Mouse (Mus musculus) urinary bladder, postnatal 10 days (tissue): ENCODE data around the gene Lipi.

Source experiments
- DNase-seq: peaks from one replicate; pipeline ENCODE4 v3.0.0; 2022; ENCODE audit warnings: low spot score

The Lipi gene

DNA sequence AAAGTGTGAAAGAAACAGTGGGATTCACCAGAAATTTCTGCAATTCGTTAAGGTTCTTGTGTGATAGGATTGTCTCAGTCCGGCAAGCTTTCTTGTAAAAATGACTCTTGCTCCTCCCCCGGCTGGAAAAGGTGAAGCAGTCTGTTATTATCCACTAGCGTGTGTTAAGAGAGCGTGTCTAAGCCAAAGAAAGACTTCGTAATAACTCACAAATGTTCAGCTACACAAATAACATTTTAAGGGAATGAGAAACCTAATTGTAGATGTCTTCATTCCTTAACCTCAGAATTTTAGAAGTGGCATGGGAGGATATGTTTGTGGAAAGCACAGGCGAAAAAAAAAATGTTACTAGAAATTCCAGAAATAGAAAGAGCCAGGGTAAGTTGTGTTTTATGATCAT, at the start of gene Lipi:
Gene Lipi (minus strand): TSS at position 101 of the 400 bp plus-strand sequence.
- DNase-seq: no peak

DNA sequence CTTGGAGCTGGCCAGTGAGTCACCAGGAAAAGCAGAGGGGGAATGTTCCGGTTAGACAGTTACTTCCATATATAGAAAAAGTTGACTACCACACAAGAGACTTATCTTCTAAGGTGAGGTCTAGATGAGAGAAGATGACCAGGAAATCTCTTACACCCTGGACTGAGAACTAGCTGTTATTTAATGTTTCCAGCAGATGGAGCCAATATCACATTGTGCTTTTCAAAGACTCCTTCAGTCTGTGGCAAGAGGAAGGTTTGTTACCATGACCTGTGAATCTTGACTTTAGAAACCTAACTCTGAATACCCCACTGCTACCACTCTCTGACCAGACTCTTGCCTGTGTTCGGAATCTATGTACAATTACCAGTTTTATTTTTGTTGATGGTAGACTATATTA, 42.0 kb upstream of the Lipi start:
- DNase-seq: no peak

DNA sequence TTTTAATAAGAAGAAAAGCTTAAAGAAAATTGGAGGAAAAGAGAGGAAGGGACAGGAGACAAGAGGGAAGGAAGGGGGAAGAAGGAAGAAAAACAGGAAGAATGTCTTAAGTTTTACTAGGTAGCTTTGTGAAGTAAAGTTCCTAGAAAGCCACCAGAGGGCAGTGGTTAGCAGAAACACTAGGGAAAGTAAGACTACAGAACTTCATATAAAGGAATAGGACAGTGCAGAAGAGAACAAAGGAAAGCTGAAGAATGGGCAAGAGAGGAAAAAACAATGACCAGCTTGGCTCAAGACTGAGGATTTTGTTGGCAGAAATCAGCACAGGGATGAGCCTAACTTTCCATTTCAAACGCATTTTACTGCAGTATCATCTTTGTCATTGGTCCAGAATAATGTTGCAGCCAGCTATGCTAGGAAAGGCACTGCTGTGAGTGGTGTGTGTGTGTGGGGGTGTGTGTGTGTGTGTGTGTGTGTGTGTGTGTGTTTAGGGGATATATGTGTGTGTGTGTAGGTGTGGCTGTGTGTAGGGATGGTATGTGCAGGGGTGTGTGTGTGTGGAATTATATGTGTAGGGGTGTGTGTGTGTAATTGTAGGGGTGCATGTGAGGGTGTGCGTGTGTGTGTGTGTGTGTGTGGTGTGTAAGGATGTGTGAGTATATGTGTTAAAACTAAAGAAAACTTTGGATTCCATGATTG, 31.9 kb upstream of the Lipi start:
- DNase-seq: no peak

DNA sequence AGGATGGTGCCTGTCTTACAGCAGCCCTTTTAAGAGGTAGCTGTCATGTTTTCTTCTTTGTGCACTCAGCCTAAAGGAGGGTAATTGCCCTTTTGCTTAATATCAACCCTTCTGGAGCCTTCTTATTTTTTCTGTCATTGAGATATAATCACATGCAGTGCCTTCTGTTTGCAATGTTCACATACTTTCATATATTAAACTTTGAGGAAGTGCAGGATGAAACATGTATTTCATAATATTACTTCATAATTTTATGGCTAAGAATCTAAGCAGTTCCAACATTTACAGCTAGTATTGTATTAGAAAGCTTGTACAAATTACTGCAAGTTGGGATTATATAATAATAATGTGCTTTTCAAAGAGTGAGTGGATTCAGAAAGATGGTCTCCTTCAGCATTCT, 26.7 kb upstream of the Lipi start:
- DNase-seq: no peak

DNA sequence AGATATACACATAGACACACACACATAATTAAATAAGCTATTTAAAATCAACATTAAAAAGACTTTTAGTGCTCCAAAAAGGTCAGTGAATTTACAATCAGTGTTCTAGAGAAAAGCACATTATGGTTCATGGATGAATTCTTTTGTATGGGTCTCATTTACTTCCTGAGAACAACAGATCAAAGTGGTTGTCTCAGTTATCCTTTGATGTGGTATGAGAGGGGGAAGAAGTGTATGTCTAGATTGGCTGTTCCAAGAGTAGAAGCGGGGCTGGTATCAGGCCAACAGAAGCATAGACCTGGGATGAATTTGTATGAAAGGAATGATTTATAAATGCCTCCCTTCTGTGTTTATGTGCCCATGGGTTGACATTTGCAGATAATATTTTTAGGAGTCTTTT, 20.6 kb upstream of the Lipi start:
- no peak for DNase-seq

DNA sequence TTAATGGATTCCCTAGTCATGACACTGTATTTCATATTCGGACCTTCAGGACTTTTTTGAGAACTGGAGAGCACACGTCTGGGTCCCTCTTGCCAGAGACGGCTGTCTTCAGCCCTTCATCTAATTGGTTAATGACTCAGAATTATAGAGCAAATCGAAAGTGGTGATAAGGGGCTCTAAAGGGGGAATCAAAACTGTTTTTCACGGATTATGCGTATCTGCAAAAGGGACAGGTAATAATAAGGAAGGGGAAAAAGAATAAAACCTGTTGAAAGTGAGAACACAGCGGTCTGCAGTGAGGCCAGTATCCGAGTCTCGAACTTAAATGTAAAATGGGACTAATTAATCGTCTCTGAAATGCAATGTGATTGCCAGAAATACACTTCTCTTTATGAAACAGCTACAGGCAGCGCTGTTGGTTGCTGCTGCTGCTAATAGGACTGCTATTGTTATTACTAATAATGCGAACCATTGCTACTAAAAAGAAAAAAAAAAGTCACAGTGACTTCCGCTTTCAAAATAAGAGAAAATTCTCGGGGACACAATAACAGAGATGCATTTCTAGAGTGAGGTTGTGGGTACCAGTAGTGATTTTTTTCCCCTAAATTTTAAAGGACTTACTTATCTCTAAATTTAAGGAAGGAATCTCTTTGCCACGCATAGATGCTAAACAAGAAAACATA, 7.8 kb upstream of the Lipi start:
- DNase-seq: no peak

DNA sequence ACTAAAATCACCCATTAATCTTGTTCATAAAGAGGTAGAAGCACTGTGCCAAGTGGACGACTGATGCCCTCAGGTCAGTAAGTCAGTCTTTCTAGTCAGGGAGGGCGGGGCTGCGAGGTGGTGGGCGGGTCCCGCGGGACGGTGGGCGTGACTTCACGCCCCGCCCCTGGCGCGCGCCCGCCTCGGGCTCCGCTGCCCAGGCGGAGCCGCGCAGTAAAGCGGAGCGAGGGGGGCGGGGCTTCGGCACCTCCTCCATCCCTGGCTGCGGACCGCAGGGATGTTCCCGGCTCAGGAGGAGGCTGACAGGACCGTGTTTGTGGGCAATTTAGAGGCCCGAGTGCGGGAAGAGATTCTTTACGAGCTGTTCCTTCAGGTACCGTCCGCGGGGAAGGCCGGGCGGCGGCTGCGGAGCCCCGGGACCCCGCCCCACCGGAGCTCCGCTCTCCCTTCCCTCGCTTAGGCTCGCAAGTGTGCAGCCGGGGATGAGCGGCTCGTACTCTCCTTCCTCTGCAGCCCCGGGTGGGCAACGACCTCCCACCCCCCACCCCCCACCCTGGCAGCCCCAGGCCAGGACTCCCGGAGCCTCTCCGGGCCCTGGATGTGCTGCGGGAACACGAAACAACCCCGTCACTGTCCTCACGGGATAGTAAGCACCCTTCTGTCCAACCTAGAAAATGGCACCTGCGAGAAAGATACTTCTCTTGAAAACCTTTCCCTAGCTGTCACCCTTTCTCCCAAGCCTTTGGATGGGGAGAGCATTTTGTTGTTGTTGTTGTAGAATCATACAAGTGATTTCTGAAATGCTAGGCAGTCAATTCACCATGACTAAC, 7.0 kb upstream of the Lipi start, which contains the start of gene Rbm11:
Gene Rbm11 (plus strand): TSS at position 174 of the 830 bp plus-strand sequence.
- DNase-seq: peak; percentile 19

DNA sequence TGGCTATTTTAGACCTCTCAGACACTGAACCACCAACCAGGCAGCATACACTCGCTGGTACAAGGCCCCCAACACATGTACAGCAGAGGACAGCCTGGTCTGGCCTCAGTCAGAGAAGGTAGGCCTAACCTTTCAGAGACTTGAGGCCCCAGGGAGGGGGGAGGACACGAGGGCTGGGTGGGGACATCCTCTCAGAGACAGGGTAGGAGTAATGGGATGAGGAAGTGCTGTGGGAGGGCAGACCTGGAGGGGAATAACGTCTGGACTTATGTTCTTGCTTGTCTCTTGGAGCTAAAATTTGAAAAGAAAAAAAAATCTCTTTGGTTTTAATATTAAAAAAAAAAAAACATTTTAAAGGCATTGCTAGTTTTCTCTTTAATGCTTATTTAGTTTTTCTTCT, 605 bp upstream of the Lipi start:
- no peak for DNase-seq

DNA sequence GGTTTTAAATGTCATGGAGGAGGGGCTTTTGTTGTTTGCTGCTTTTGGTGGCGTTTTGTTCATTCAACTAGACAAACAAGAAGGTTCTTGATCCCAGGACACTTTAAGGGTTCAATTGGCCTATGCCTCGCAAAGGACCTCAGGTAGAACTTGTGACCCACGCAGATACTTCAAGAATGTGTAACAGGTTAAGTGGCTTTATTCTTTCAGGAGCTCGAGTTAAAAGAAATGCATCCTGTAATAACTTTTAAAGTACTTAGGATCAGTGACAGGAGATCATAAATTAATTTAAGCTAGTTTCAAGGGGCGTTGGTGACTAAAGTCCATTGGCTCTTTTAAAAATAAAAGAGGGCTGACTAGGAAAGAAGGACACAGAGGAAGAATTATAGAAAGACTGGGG, 3.6 kb downstream of the Lipi start:
- DNase-seq: no peak

DNA sequence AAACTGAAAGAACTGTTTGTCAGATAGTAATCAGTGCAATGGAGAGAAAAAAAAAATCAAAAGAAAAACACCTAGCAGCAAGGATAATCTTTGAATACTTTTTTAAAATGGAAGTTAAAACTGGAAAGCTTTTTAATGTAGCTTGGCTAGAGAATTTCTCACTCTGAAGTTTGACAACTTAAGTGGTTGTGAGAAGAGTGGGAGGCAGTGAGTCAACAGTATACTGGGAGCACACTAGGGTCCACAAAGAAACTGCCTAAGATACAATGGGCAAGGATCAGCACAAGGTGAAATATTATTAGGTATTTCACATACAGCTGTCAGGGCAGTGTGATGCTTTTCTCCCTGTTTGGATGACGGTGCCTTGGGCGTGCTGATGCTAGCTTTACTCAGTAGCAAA, 23.0 kb downstream of the Lipi start:
- DNase-seq: no peak

DNA sequence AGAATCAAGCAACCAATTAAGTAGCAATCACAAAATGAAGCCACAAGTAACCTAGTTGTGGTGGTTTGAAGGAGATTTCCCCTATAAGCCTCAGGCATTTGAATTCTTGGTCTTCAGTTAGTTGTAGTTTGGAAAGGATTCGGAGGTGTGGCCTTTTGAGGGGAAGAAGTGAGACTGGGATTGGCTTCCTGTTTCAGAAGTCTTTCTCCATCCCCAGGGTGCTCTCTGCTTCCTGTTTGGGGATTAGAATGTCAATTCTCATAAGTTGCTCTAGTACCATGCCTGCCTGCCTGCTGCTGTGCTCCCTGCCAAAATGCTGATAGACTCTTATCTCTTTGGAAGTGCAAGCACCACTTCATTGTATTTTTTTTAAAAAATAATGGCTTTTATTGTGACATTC, 40.6 kb downstream of the Lipi start:
- DNase-seq: no peak

DNA sequence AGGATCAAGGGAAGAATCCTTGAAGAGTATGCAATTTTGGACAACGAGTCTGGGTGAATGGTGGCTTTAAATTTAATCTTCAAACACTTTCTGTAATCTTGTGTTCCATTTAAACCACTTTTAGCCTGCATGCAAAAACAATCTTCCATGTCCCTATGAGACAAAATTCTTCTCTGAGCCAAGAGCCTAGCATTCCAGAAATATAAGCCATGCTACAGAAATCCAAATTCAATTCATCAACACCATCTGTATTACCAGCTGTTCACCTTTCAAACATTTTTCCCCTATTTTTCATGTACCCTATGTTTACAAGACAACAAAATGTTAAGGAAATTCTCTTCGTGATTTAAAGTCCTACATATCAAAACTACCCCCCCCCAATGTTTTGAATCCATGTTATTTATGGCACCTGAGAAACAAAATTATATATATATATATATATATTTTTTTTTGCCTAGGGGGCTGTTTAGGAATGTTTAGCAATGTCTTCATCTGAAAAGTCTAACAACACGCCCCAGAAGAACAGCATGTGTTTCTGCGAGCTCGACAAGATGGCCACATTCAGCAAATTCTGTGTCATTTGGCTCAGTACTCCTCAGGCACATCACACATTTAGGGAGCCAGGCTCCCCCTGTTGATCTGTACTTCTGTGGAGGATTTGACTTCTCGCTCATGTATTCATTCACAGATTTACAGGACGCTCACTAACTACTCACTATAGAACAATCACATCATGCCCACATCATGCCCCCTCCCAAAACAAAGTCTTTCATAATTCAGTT, 47.9 kb downstream of the Lipi start:
- no peak for DNase-seq

DNA sequence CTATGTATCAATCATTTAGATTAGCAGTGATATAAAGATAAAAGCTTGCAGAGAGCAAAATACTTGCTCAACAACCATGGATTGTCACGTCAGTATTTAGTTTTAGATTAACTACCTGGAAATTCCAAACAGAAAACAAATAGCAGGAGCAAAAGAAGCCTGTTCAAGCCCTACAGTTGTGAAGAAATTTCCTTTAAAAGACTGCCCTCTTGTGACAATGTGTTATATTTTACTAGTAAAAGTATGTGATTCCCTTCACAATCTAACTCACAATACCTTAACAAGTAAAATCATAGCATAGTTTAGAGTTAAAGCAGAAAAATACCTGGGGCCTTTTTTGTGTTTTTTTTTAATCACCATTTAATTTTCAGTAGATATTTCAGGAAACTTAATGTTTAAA, 54.2 kb downstream of the Lipi start:
- DNase-seq: no peak

DNA sequence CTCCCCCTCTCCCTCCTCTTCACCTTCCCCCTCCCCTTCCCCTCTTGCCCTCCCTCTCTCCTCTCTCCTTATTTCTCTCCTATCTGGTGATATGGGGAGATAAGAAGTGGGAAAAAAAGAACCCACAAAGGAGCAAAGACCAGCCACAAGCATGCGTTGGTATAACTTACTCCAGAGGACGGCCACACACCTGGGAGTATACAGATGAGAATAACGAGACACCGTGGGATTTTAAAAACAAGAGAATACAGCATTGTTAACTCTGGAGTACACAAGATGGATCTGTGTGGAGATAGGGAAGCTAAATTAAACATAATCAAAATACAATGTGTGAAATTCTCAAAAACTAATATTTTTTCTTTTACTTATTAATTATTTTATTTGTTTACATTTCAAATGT, 89.3 kb downstream of the Lipi start:
- no peak for DNase-seq
